Mouse (Mus musculus) adrenal gland, adult 18-20 months (tissue): ENCODE results near the gene Cnpy3. TPM values are rescaled to one million over a fixed set of nuclear protein-coding genes. Genes with fewer than 3 reads are reported as not detected.
"Not testable (repeated sequence)": the region's sequence is repeated elsewhere in the genome, so short reads cannot be mapped to it uniquely, and the experiment has no call there.

Experiments used
- DNase-seq, 2 experiments: peaks; one replicate each; pipeline ENCODE4 v3.0.0; 2021 to 2022; ENCODE audit warnings: low spot score in 2 of 2
- long read RNA-seq, 2 experiments: library from polyadenylated mRNA; stranded (forward); transcript quantifications; one replicate each; pipeline ENCODE4 v2.0.0; 2021
- total RNA-seq, 2 experiments: library from RNA; stranded (reverse); gene quantifications; 1 replicate in 1 of 2; 2 replicates in 1 of 2; pipeline ENCODE4 v1.2.3; 2021

The Cnpy3 gene
- total RNA-seq: 10 to 100 TPM; 44.8 to 55.9 TPM
- long read RNA-seq, experiment 1, transcript Cnpy3-201 (6 exons, 1,908 nt): major isoform, 67 of 76 reads
- long read RNA-seq, experiment 1, partial matches to known transcripts: 0 of 76 reads
- long read RNA-seq, experiment 1, other reads (novel, unspliced or antisense): 8 of 76 reads
- long read RNA-seq, experiment 2, transcript Cnpy3-205 (2 exons, 531 nt): minor isoform, 5 of 136 reads
- long read RNA-seq, experiment 2, transcript Cnpy3-201 (6 exons, 1,908 nt): major isoform, 110 of 136 reads
- long read RNA-seq, experiment 2, partial matches to known transcripts: 0 of 136 reads
- long read RNA-seq, experiment 2, other reads (novel, unspliced or antisense): 16 of 136 reads

GRCm38 (mm10) chr17:46751794-46752556 lies at the start of gene Cnpy3:
Gene Cnpy3 (minus strand): TSS chr17:46752214.
- DNase-seq: peak; percentile 88 to 91

DNA sequence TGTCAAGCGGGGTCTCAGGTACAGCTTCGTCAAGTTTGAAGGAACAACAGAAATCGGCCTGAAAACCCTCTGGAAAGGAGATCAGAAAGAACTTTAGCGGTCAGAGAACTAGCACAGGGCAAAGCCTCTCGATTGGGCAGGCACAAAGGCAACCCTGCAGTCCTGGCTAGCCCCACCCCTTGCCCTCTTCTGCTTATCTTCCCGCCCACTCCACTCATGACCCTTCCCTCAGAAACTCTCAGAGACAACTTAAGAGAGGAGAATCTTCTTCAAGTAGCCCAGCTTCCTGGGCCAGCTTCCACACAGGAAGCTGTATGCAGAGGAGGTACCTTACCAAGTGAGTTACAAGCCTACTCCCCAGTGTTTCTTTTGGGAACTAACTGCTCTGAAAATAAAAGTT lies 49.7 kb upstream of the Cnpy3 start:
- no peak for DNase-seq

GRCm38 (mm10) chr17:46799680-46800079 lies 47.7 kb upstream of the Cnpy3 start:
- no peak for DNase-seq

GRCm38 (mm10) chr17:46797386-46797785 lies 45.4 kb upstream of the Cnpy3 start:
- no peak for DNase-seq

GRCm38 (mm10) chr17:46796743-46797142 lies 44.7 kb upstream of the Cnpy3 start:
- no peak for DNase-seq

- DNase-seq: no peak
These were observed 40.9 kb upstream of the Cnpy3 start for GRCm38 (mm10) chr17:46792963-46793362.

GRCm38 (mm10) chr17:46787974-46788373 lies 36.0 kb upstream of the Cnpy3 start:
- DNase-seq: not testable (repeated sequence)

DNA sequence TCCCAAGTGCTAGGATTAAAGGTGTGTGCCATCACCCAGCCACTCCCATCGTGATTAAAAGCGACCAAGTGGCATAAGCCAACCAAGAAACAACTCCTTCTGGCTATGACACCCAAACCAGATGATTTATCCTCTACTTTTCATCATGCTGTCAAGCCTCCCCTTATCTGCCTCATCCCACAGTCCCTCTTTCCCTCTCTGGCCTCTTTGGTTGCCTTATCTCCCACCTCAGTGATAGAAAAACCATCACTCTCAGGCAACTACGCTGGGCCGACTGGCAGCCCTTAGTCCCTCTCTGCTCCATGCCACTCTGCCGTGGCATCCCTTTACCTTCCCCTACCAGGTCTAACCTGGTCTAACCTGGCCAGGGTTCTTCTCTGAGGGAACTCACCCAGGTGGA lies 34.9 kb upstream of the Cnpy3 start:
- DNase-seq: no peak

DNA sequence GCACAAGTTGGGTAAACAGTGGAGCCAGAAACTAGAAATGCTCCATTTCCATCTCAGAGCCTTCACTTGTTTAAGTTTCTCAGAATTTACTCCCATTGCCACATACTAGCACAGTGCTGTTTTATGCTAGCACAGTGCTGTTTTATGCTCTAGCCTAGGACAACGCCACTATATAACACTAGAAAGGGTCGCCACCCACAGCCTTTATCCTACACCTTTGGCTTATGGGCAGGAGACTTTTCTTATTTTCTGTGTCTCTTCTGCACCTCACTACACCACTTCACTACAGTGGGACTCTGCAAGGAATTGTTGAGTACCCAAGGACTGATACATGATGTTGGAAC lies 31.2 kb upstream of the Cnpy3 start:
- DNase-seq: no peak

- DNase-seq: peak; percentile 85 to 88
These were observed 30.6 kb upstream of the Cnpy3 start, which contains the start of gene Rpl7l1 for GRCm38 (mm10) chr17:46782341-46783221. Gene Rpl7l1 (minus strand): TSS chr17:46782672.

GRCm38 (mm10) chr17:46781876-46782275 lies 29.9 kb upstream of the Cnpy3 start:
- DNase-seq: no peak

DNA sequence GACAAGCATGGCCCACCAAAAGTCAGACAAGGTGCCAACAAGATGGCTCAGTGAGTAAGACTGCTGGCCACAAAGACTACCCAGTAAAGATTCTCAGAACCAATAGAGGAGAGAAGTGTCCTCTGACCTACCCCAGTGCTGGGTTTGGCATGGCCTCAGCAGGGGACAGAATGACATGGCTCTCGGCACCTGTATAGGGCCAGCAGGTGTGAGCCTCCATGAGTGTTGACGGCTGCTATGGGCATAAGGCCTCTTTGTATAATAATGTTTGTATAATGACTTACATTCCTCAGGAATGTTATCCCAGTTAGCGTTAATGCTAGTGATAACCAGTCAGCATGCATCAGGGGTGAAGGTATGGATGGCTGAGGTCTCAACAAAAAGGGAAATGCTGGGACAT lies 24.1 kb upstream of the Cnpy3 start:
- no peak for DNase-seq

DNA sequence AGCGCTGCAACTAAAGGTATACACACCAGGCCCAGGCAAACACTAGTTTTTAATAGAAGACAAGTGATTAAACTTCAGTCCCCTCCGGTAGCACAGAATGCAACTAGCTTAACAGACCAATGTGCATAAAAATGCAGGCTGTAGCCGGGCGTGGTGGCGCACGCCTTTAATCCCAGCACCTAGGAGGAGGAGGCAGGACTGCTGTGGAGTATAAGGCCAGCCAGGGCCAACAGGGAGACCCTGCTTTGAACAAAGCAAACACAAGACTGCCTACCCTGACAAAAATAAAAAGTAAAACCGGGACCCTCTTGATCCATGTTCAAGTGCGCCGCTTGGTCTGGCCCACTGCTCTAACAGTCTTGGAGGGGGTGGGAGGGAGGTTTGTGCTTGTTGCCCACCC lies 23.1 kb upstream of the Cnpy3 start:
- no peak for DNase-seq

DNA sequence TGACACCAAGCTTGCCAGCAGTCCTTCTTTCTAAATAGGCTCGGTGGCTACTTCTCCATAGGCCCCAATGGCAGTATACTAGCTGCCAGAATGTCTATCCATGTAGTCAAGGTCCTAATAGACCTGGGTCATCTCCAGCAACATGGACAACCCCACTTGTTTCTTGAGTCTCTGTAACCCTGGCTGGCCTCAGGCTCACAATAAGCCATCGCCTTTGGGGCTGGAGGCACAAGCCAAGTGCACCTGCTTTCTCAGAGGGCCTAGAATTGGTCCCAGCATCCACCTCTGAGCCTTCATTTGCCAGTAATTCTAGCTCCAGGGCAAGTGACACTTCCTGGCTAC lies 22.1 kb upstream of the Cnpy3 start:
- no peak for DNase-seq

DNA sequence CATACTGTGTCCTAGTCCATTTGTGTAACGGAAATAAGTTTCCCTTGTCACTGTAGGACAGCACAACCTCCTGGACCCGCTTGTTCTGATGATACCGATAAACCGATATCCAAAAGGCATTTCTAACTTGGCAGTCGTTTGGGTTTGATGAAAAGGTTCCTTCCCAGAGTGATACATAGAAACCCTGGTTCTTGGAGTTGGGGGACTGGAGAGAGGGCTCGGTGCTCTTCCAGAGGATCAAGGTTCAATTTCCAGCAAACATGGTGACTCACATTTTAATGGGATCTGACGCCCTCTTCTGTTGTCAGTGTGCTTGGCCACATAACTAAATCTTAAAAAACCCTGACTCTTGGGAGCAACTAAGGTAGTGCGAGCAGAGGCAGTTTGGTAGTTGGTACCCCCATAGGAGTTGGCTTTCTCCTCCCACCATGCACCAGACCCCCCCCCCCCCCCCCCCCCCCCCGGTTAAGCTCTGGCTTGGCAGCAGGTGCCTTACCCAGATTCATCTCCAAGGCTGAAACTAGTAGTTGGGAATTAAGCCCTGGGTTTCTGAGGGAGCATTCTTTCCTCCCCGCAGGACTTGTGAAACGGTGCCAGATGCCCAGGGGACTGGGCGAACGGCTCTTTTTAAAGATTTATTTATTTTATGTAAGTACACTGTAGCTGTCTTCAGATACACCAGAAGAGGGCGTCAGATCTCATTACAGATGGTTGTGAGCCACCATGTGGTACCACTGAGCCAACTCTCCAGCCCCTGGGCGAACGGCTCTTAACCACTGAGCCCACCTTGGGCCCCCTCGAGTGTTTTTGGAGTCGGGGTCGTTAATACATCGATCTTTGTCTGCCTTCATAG lies 21.5 kb upstream of the Cnpy3 start:
- DNase-seq: no peak

GRCm38 (mm10) chr17:46772404-46773277 lies 20.6 kb upstream of the Cnpy3 start, which contains the start of gene 2310039H08Rik:
Gene 2310039H08Rik (plus strand): TSS chr17:46772635.
- peak; percentile 73 to 79 for DNase-seq

DNA sequence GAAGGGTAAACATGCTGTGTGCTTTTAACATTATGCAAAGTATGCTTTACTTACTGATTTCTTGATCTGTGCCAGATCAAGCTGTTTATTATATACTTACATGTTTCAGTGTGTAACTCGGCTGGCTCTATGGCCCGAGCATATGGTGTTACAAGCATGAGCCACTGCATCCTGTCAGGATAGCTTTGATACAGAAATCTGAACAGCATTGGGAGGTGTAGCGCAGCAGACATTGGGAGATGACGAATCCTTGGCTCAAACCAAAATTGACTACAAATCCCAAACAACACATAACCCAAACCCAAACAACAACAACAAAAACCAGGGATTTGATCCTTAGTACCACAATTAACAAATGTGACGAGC lies 20.0 kb upstream of the Cnpy3 start:
- DNase-seq: no peak

DNA sequence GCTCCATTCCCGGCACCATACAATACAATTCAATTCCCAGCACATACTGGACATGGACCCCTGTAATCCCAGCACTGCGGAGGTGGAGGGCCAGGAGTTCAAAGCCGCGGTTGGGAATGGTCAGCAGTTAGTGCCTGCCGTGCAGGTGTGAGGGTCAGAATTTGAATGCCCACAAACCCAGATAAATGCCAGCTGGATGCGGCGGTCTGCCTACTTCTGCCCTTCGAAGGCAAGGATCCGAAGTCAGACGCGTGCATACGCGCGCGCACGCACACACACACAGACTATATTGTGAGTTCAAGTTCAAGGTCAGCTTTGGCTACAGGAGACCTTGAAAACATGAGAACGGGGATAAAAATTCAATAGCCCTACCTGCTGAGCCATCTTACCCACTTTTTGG lies 19.6 kb upstream of the Cnpy3 start:
- DNase-seq: no peak

- no peak for DNase-seq
These were observed 19.0 kb upstream of the Cnpy3 start for GRCm38 (mm10) chr17:46771025-46771424.

DNA sequence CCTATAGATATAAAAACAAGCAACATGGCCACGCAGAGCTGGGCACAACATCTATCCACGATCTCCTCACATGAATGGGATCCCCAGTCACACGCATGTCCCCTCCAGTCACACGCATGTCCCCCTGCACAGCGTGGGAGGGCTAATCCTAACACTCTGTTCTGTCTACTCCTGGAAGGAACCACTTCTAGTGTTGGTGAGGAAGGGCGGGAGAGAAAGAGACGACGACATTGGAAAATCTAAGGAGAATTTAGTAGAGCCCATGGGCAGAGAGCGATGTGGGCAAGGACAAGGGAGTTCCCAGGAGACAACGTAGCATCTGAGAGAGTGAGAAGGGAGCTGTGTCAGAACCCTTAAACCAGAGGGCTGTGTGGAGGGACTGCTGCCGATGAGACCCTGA lies 18.5 kb upstream of the Cnpy3 start:
- DNase-seq: no peak
